ENCODE assay signal across 38 mouse cellular contexts in the genomic region with DNA sequence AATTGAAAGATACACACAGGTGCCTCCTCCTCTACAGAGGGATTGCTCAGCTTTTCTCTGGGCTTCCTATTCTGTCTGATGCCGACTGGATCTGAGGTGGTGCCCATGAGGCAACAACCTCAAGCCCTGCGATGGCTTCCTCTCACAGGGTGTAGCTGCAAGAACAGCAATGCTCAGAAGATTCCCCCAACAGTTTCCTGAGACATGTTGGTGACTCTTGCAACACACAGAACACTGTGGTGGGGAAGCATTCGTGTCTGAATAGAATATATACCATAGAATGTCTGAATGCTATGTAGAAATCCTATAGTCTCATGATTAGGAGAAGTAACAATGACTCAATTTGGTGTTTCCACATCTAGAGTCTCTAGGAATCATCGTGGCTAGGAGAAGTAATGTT. TPM values are rescaled to one million over a fixed set of nuclear protein-coding genes. Genes with fewer than 3 reads are reported as not detected.
"Had no signal": no experiment of that assay in that cellular context is flagged by ENCODE, and none has a peak within 500 bp of the region (broad histone marks: within the 10 kb centered on the region; RNA-seq: fewer than 3 reads in every experiment).

No protein-coding gene starts in this region.

- H3K27ac ChIP-seq: gastrocnemius, adult 2 months; heart, adult 2 months; heart, embryonic 13.5 days; heart, embryonic 15.5 days; hindbrain, embryonic 13.5 days; hindbrain, embryonic 15.5 days; intestine, embryonic 15.5 days; kidney, embryonic 15.5 days; kidney, postnatal 0 days; left cerebral cortex, adult 2 months; limb, embryonic 10.5 days; limb, embryonic 12.5 days; liver, embryonic 13.5 days; liver, embryonic 15.5 days had no signal

- DNase-seq: gastrocnemius, adult 2 months; gastrocnemius, postnatal 10 days; gastrocnemius, postnatal 25 days; heart, adult 2 months; heart, postnatal 14 days; heart, postnatal 36 days; kidney, adult 2 months; kidney, adult 9 months; kidney, postnatal 14 days; kidney, postnatal 36 days; layer of hippocampus, adult 9-11 months; liver; liver, embryonic 13.5 days had no signal

- H3K27me3 ChIP-seq: heart, embryonic 13.5 days; heart, embryonic 15.5 days; hindbrain, embryonic 13.5 days; hindbrain, embryonic 15.5 days; intestine, embryonic 15.5 days; kidney, embryonic 15.5 days; limb, embryonic 12.5 days; liver, embryonic 13.5 days; liver, embryonic 15.5 days had no signal

- H3K4me1 ChIP-seq: heart, embryonic 13.5 days; heart, embryonic 15.5 days; hindbrain, embryonic 13.5 days; hindbrain, embryonic 15.5 days; intestine, embryonic 15.5 days; kidney, embryonic 15.5 days; limb, embryonic 10.5 days; limb, embryonic 12.5 days; liver, embryonic 13.5 days; liver, embryonic 15.5 days had no signal

- H3K9ac ChIP-seq: heart, embryonic 13.5 days; heart, embryonic 15.5 days; hindbrain, embryonic 13.5 days; hindbrain, embryonic 15.5 days; intestine, embryonic 15.5 days; kidney, embryonic 15.5 days; limb, embryonic 12.5 days; liver, embryonic 13.5 days; liver, embryonic 15.5 days had no signal

- ATAC-seq: inflammation-experienced regulatory T-cells, adult 6 months; intestine, embryonic 15.5 days; intestine, postnatal 0 days had no signal

- H3K36me3 ChIP-seq: heart, embryonic 13.5 days; heart, embryonic 15.5 days; hindbrain, embryonic 13.5 days; hindbrain, embryonic 15.5 days; intestine, embryonic 15.5 days; kidney, embryonic 15.5 days; limb, embryonic 10.5 days; limb, embryonic 12.5 days; liver, embryonic 13.5 days; liver, embryonic 15.5 days had no signal

- H3K4me2 ChIP-seq: heart, embryonic 11.5 days; heart, embryonic 13.5 days; heart, embryonic 15.5 days; hindbrain, embryonic 13.5 days; hindbrain, embryonic 15.5 days; intestine, embryonic 15.5 days; kidney, embryonic 15.5 days; limb, embryonic 12.5 days; liver, embryonic 11.5 days; liver, embryonic 13.5 days; liver, embryonic 15.5 days had no signal

- H3K4me3 ChIP-seq: gastrocnemius, adult 2 months; heart, adult 2 months; heart, embryonic 13.5 days; heart, embryonic 15.5 days; hindbrain, embryonic 13.5 days; hindbrain, embryonic 15.5 days; intestine, embryonic 15.5 days; kidney, embryonic 15.5 days; left cerebral cortex, adult 2 months; limb, embryonic 10.5 days; limb, embryonic 12.5 days; liver, embryonic 13.5 days; liver, embryonic 15.5 days had no signal

RNA-seq across cellular contexts. Expression of a gene that starts 6.8 kb away (rescaled TPM):
- total RNA-seq: gastrocnemius, adult 2 months; gastrocnemius, postnatal 10 days; gastrocnemius, postnatal 25 days; gastrocnemius, postnatal 4 days; heart, adult 2 months; heart, postnatal 14 days; heart, postnatal 36 days; layer of hippocampus, adult 18-20 months; layer of hippocampus, adult 8-10 months; layer of hippocampus, postnatal 14 days; left cerebral cortex, adult 2 months; left cerebral cortex, postnatal 14 days; left cerebral cortex, postnatal 36 days had no signal
- polyA plus RNA-seq: heart, adult 2 months; heart, embryonic 11.5 days; heart, embryonic 13.5 days; heart, embryonic 15.5 days; heart, postnatal 0 days; hindbrain, embryonic 11.5 days; hindbrain, embryonic 13.5 days; hindbrain, embryonic 15.5 days; inflammation-experienced regulatory T-cells, adult 6 months; intestine, embryonic 15.5 days; intestine, postnatal 0 days; kidney, adult 2 months; kidney, embryonic 15.5 days; kidney, postnatal 0 days; large intestine, adult 2 months; limb, embryonic 10.5 days; limb, embryonic 12.5 days; limb, embryonic 14.5 days; liver, embryonic 11.5 days; liver, embryonic 13.5 days; liver, embryonic 15.5 days had no signal

RNA-seq across cellular contexts. Expression of a gene that starts 15.9 kb away (rescaled TPM):
- total RNA-seq: gastrocnemius, adult 2 months; gastrocnemius, postnatal 10 days; gastrocnemius, postnatal 25 days; gastrocnemius, postnatal 4 days; heart, adult 2 months; heart, postnatal 14 days; heart, postnatal 36 days; layer of hippocampus, adult 18-20 months; layer of hippocampus, adult 8-10 months; layer of hippocampus, postnatal 14 days; left cerebral cortex, adult 2 months; left cerebral cortex, postnatal 14 days; left cerebral cortex, postnatal 36 days had no signal
- polyA plus RNA-seq: heart, adult 2 months; heart, embryonic 11.5 days; heart, embryonic 13.5 days; heart, embryonic 15.5 days; heart, postnatal 0 days; hindbrain, embryonic 11.5 days; hindbrain, embryonic 13.5 days; hindbrain, embryonic 15.5 days; inflammation-experienced regulatory T-cells, adult 6 months; intestine, embryonic 15.5 days; intestine, postnatal 0 days; kidney, adult 2 months; kidney, embryonic 15.5 days; kidney, postnatal 0 days; large intestine, adult 2 months; limb, embryonic 10.5 days; limb, embryonic 12.5 days; limb, embryonic 14.5 days; liver, embryonic 11.5 days; liver, embryonic 13.5 days; liver, embryonic 15.5 days had no signal
